Mouse (Mus musculus): Measurements from ENCODE around the gene Tmem88. TPM values are rescaled to one million over a fixed set of nuclear protein-coding genes. Genes with fewer than 3 reads are reported as not detected.

Gene Tmem88
- total and polyA plus RNA-seq, 3 experiments: 0.16 to 0.25 TPM; not detected in 1

DNA sequence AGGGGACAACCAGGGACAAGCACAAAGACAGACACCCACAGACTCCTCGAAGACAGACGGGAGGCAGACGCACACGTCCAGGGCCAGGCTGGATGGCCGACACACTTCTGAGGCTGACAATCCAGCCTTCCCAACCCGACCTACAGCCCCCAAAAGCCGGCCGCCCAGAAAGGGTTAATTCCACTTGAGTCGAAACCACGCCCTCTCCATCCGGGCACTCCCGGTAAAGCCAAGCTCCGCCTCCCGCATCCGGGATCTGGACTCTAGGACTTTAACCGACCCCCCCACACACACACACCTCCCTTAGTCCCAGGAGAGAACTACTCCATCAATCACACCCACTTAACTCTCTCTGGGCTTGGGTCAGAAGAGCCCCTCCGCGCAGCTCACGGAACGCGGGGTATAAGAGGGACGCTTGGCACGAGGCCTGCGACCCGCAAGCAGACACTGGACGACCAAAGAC lies 13.1 kb upstream of the Tmem88 start:
- peak; percentile 95 for DNase-seq (ENCODE audit: extremely low read depth)
- TF ChIP-seq RCOR1 (conservative IDR thresholded peaks at IDR 0.05; ENCODE audit: low read depth, low read length) (no peak), ELF1 (IDR thresholded peaks at IDR 0.05; ENCODE audit: low read depth, low read length) (peak; percentile 62), CHD2 (IDR thresholded peaks at IDR 0.05; ENCODE audit: low read length) (peak; percentile 4; the same call in 1 of the 2 replicates), CHD1 (IDR thresholded peaks at IDR 0.05; ENCODE audit: low read depth, low read length) (no peak), ZNF384 (IDR thresholded peaks at IDR 0.05; ENCODE audit: low read depth, low read length) (no peak), HCFC1 (IDR thresholded peaks at IDR 0.05; ENCODE audit: low read depth, low read length) (peak; percentile 38), TCF12 (IDR thresholded peaks at IDR 0.05; ENCODE audit: low read depth, low read length) (peak; percentile 28; the same call in 1 of the 2 replicates), SIN3A (IDR thresholded peaks at IDR 0.05; ENCODE audit: low read length) (peak; percentile 26), JUN (IDR thresholded peaks at IDR 0.05; ENCODE audit: insufficient read depth, low read depth, low read length) (no peak), TBP (conservative IDR thresholded peaks at IDR 0.05; ENCODE audit: low read depth, low read length) (peak; percentile 62), KAT2A (IDR thresholded peaks at IDR 0.05; ENCODE audit: insufficient replicate concordance, low read length) (peak; percentile 70; the same call in 1 of the 2 replicates), MXI1 (IDR thresholded peaks at IDR 0.05; ENCODE audit: low read depth, low read length) (peak; percentile 59), ETS1 (conservative IDR thresholded peaks at IDR 0.05; ENCODE audit: low read depth, low read length) (no peak), NELFE (IDR thresholded peaks at IDR 0.05; ENCODE audit: low read depth, low read length) (peak; percentile 14; the same call in 1 of the 2 replicates)
- H3K4me1 ChIP-seq (ENCODE audit: control insufficient read depth in 1 of 2, insufficient read depth in 2 of 2): peaks cover 35 to 59% of the 10 kb centered on the region in 2 experiments
- peak overlapping the region; percentile 90 for H3K9ac ChIP-seq (ENCODE audit: insufficient read depth, low read depth)
- no peaks in the 10 kb centered on the region for H3K9me3 ChIP-seq (replicated peaks; ENCODE audit: low read length)
- H3K4me2 ChIP-seq (ENCODE audit: insufficient read depth, low read depth, poor library complexity, severe bottlenecking): peak overlapping the region; percentile 80
- dilution Hi-C loops (cut with MboI; ENCODE audit: extremely low pct_ligation_motif_present, extremely low pct_unique_long_range_greater_than_20kb, low sequenced_read_pairs): no loop called here
- peak overlapping the region; percentile 96 for H3K27ac ChIP-seq (ENCODE audit: insufficient read depth, low read depth)
- H3K36me3 ChIP-seq (replicated peaks in 1 of 2; ENCODE audit: control insufficient read depth in 1 of 2, insufficient read depth in 1 of 2, low read length in 1 of 2): peaks cover 13 to 20% of the 10 kb centered on the region in 2 experiments
- H3K4me3 ChIP-seq (replicated peaks in 1 of 3; ENCODE audit: low read depth in 2 of 3, low read length in 2 of 3, poor library complexity in 1 of 3): peak overlapping the region; percentile 60 to 73 (median 67)
- peaks cover 7% of the 10 kb centered on the region; the same call in 1 of the 2 replicates for H3K79me2 ChIP-seq (replicated peaks; ENCODE audit: control insufficient read depth, extremely low read depth, insufficient read depth, poor library complexity, severe bottlenecking)
- peaks cover 7% of the 10 kb centered on the region for H3K27me3 ChIP-seq (replicated peaks)
- in situ Hi-C loops (cut with MboI; ENCODE audit: low pct_ligation_motif_present, low pct_unique_long_range_greater_than_20kb, low sequenced_read_pairs): no loop called here

DNA sequence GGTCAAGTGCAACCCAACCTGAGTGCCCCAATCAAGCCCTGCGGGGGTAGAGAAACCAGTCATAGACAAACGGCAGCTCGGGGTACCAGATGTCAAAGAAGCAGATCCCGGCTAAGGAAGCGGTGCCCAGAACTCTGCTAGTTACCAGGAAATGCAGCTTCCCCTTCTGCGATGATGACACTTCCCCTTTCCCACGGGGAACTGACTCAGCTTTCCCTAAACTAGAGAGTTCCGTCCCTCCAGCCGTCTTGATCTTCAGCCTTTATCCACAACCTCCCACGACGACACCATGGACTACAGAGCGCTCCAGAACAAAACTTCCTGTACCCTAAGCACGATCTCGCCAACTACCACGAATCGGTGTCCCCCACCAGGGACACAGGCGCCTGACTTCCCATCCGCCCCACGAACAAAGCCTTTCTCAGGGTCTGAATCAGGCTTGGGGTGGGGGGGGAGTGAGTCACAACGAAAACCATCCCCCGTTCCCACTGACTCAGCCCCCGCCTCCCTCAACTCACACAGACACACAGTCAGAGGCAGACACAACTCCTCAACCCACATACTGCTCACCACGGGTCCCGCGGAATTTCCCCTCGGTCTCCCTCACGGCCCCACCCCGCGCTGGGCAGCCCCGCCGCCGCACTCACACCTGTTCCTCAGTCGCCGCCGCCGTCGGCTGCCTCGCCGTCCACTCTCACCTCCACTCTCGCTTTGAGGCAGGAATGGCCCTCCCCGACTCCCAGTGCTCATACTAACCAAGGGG lies 12.5 kb upstream of the Tmem88 start:
- peaks cover 32 to 55% of the 10 kb centered on the region in 2 experiments for H3K4me1 ChIP-seq (ENCODE audit: control insufficient read depth in 1 of 2, insufficient read depth in 2 of 2)
- no peaks in the 10 kb centered on the region for H3K9me3 ChIP-seq (replicated peaks; ENCODE audit: low read length)
- peak overlapping the region; percentile 60 to 73 (median 67) for H3K4me3 ChIP-seq (replicated peaks in 1 of 3; ENCODE audit: low read depth in 2 of 3, low read length in 2 of 3, poor library complexity in 1 of 3)
- DNase-seq (ENCODE audit: extremely low read depth): peak; percentile 83
- peak overlapping the region; percentile 80 for H3K4me2 ChIP-seq (ENCODE audit: insufficient read depth, low read depth, poor library complexity, severe bottlenecking)
- dilution Hi-C loops (cut with MboI; ENCODE audit: extremely low pct_ligation_motif_present, extremely low pct_unique_long_range_greater_than_20kb, low sequenced_read_pairs) (no loop called here), in situ Hi-C loops (cut with MboI; ENCODE audit: low pct_ligation_motif_present, low pct_unique_long_range_greater_than_20kb, low sequenced_read_pairs) (no loop called here)
- H3K27me3 ChIP-seq (replicated peaks): peaks cover 7% of the 10 kb centered on the region
- H3K9ac ChIP-seq (ENCODE audit: insufficient read depth, low read depth): peak overlapping the region; percentile 90
- H3K79me2 ChIP-seq (replicated peaks; ENCODE audit: control insufficient read depth, extremely low read depth, insufficient read depth, poor library complexity, severe bottlenecking): peaks cover 7% of the 10 kb centered on the region; the same call in 1 of the 2 replicates
- peak overlapping the region; percentile 96 for H3K27ac ChIP-seq (ENCODE audit: insufficient read depth, low read depth)
- H3K36me3 ChIP-seq (replicated peaks in 1 of 2; ENCODE audit: control insufficient read depth in 1 of 2, insufficient read depth in 1 of 2, low read length in 1 of 2): peaks cover 19 to 26% of the 10 kb centered on the region in 2 experiments
- TF ChIP-seq SMC3 (IDR thresholded peaks at IDR 0.05; ENCODE audit: low read depth, low read length): no peak
- peak; percentile 88 for TF ChIP-seq BHLHE40 (IDR thresholded peaks at IDR 0.05; ENCODE audit: low read depth, low read length)
- peak; percentile 46; the same call in 1 of the 2 replicates for TF ChIP-seq TBP (conservative IDR thresholded peaks at IDR 0.05; ENCODE audit: low read depth, low read length)
- peak; percentile 48 for TF ChIP-seq SIN3A (IDR thresholded peaks at IDR 0.05; ENCODE audit: low read length)
- peak; percentile 47 for TF ChIP-seq MAX (IDR thresholded peaks at IDR 0.05; ENCODE audit: low read length)
- no peak for TF ChIP-seq RAD21 (IDR thresholded peaks at IDR 0.05; ENCODE audit: low read depth, low read length)
- TF ChIP-seq MEF2A (IDR thresholded peaks at IDR 0.05; ENCODE audit: borderline replicate concordance, low read depth, low read length): peak; percentile 83
- TF ChIP-seq CHD2 (IDR thresholded peaks at IDR 0.05; ENCODE audit: low read length): peak; percentile 25; the same call in 1 of the 2 replicates
- TF ChIP-seq ETS1 (conservative IDR thresholded peaks at IDR 0.05; ENCODE audit: low read depth, low read length): peak; percentile 88
- peak; percentile 19 for TF ChIP-seq NELFE (IDR thresholded peaks at IDR 0.05; ENCODE audit: low read depth, low read length)
- TF ChIP-seq IRF4 (IDR thresholded peaks at IDR 0.05; ENCODE audit: low read depth, low read length): peak; percentile 92
- TF ChIP-seq CTCF (conservative IDR thresholded peaks at IDR 0.05 in 1 of 2, IDR thresholded peaks at IDR 0.05 in 1 of 2; ENCODE audit: low read depth in 2 of 2, low read length in 2 of 2): no peak
- TF ChIP-seq ZMIZ1 (IDR thresholded peaks at IDR 0.05; ENCODE audit: low read depth, low read length): no peak
- TF ChIP-seq JUN (IDR thresholded peaks at IDR 0.05; ENCODE audit: insufficient read depth, low read depth, low read length): no peak
- no peak for TF ChIP-seq GABPA (IDR thresholded peaks at IDR 0.05; ENCODE audit: insufficient replicate concordance, low read depth, low read length)
- no peak; the same call in 1 of the 2 replicates for TF ChIP-seq UBTF (IDR thresholded peaks at IDR 0.05; ENCODE audit: low read depth, low read length)
- no peak; the same call in 1 of the 2 replicates for TF ChIP-seq HCFC1 (IDR thresholded peaks at IDR 0.05; ENCODE audit: low read depth, low read length)
- TF ChIP-seq RCOR1 (conservative IDR thresholded peaks at IDR 0.05; ENCODE audit: low read depth, low read length): no peak
- TF ChIP-seq JUND (conservative IDR thresholded peaks at IDR 0.05; ENCODE audit: low read depth, low read length): 0 out of 2 replicates have a peak, but pooled peaks have one; percentile 15
- no peak for TF ChIP-seq CHD1 (IDR thresholded peaks at IDR 0.05; ENCODE audit: low read depth, low read length)
- TF ChIP-seq ZC3H11A (IDR thresholded peaks at IDR 0.05; ENCODE audit: low read depth, low read length): no peak
- TF ChIP-seq TCF12 (IDR thresholded peaks at IDR 0.05; ENCODE audit: low read depth, low read length): peak; percentile 93
- no peak for TF ChIP-seq USF1 (IDR thresholded peaks at IDR 0.05; ENCODE audit: low read depth, low read length)

Data from CH12.LX (cell line).